Mouse (Mus musculus): Measurements from ENCODE around the gene Tbx15.

Tbx15 gene

GRCm38 (mm10) chr3:99240213-99240720, at the start of gene Tbx15:
TSS of gene Tbx15 (plus strand) at chr3:99240381.
- no peak for DNase-seq (ENCODE audit: low read depth, low spot score)

- no peak for DNase-seq (ENCODE audit: low read depth, low spot score)
Observed at GRCm38 (mm10) chr3:99193576-99193975, 46.6 kb upstream of the Tbx15 start.

GRCm38 (mm10) chr3:99203331-99203730, 36.9 kb upstream of the Tbx15 start:
- no peak for DNase-seq (ENCODE audit: low read depth, low spot score)

- no peak for DNase-seq (ENCODE audit: low read depth, low spot score)
Observed at GRCm38 (mm10) chr3:99208416-99208815, 31.8 kb upstream of the Tbx15 start.

GRCm38 (mm10) chr3:99211105-99211698, 29.0 kb upstream of the Tbx15 start:
- DNase-seq (ENCODE audit: low read depth, low spot score) = no peak

GRCm38 (mm10) chr3:99227807-99228206, 12.4 kb upstream of the Tbx15 start:
- DNase-seq (ENCODE audit: low read depth, low spot score) = no peak

GRCm38 (mm10) chr3:99233393-99234318, 6.5 kb upstream of the Tbx15 start:
- no peak for DNase-seq (ENCODE audit: low read depth, low spot score)

GRCm38 (mm10) chr3:99234319-99234869, 5.8 kb upstream of the Tbx15 start:
- no peak for DNase-seq (ENCODE audit: low read depth, low spot score)

- no peak for DNase-seq (ENCODE audit: low read depth, low spot score)
Observed at GRCm38 (mm10) chr3:99235116-99235803, 4.9 kb upstream of the Tbx15 start.

- DNase-seq (ENCODE audit: low read depth, low spot score) = no peak
Observed at GRCm38 (mm10) chr3:99235804-99236755, 4.1 kb upstream of the Tbx15 start.

GRCm38 (mm10) chr3:99238691-99239090, 1.5 kb upstream of the Tbx15 start:
- DNase-seq (ENCODE audit: low read depth, low spot score) = no peak

- no peak for DNase-seq (ENCODE audit: low read depth, low spot score)
Observed at GRCm38 (mm10) chr3:99239301-99240045, 708 bp upstream of the Tbx15 start.

- no peak for DNase-seq (ENCODE audit: low read depth, low spot score)
Observed at GRCm38 (mm10) chr3:99240811-99241738, 894 bp downstream of the Tbx15 start.

GRCm38 (mm10) chr3:99242481-99242880, 2.3 kb downstream of the Tbx15 start:
- no peak for DNase-seq (ENCODE audit: low read depth, low spot score)

GRCm38 (mm10) chr3:99245341-99245740, 5.2 kb downstream of the Tbx15 start:
- no peak for DNase-seq (ENCODE audit: low read depth, low spot score)

- no peak for DNase-seq (ENCODE audit: low read depth, low spot score)
Observed at GRCm38 (mm10) chr3:99246629-99247028, 6.4 kb downstream of the Tbx15 start.

- no peak for DNase-seq (ENCODE audit: low read depth, low spot score)
Observed at GRCm38 (mm10) chr3:99247586-99247985, 7.4 kb downstream of the Tbx15 start.

- DNase-seq (ENCODE audit: low read depth, low spot score) = no peak
Observed at GRCm38 (mm10) chr3:99247996-99248801, 8.0 kb downstream of the Tbx15 start.

Measured in telencephalon, adult 2 months (tissue).